Mouse (Mus musculus): ENCODE data around the gene Cdkal1.

DNA sequence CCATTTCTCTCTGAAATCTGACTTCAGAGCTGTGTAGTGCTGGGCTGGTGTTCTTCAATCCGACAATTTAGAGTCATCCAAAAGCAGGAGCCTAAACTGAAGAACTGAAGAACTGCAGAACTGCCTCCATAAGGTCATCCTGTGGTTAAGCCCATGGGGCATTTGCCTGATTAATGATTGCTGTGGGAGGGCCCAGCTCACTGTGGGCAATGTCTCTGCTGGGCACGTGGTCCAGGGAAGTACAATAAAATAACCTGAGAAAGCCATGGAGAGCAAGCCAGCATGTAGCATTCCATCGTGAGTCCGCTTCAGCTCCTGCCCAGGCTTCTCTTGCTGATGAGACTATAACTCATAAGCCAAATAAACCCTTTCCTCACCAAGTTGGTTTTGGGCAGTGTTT is 202.1 kb downstream of the Cdkal1 start:
- no peak for TF ChIP-seq CTCF (IDR thresholded peaks at IDR 0.05; ENCODE audit: low read depth)
- TF ChIP-seq EP300 (IDR thresholded peaks at IDR 0.05; ENCODE audit: low read depth): no peak

Measured in liver, embryonic 14.5 days (tissue).